Mouse (Mus musculus) adrenal gland, adult (tissue): Measurements from ENCODE around the gene Serpina1c.
"Not testable (repeated sequence)": the region's sequence is repeated elsewhere in the genome, so short reads cannot be mapped to it uniquely, and the experiment has no call there.

Experiments
- DNase-seq, 2 experiments: peaks; one replicate each; pipeline ENCODE4 v3.0.0; 2022 to 2023; ENCODE audit warnings: low spot score in 1 of 2; ENCODE audit not compliant: inconsistent age in 2 of 2

The Serpina1c gene

GRCm38 (mm10) chr12:103904837-103905340 lies at the start of gene Serpina1c:
Gene Serpina1c, minus strand, starts transcription at chr12:103904887.
- DNase-seq, result not testable (repeated sequence)

- DNase-seq, result not testable (repeated sequence)
Measured at GRCm38 (mm10) chr12:103952972-103953371, 48.3 kb upstream of the Serpina1c start.

- no peak for DNase-seq
Measured at GRCm38 (mm10) chr12:103946243-103946642, 41.6 kb upstream of the Serpina1c start.

- DNase-seq, result not testable (repeated sequence)
Measured at GRCm38 (mm10) chr12:103909181-103909580, 4.5 kb upstream of the Serpina1c start.

GRCm38 (mm10) chr12:103907746-103908145 lies 3.1 kb upstream of the Serpina1c start:
- peak; percentile 33 to 86 for DNase-seq

GRCm38 (mm10) chr12:103901929-103902328 lies 2.8 kb downstream of the Serpina1c start:
- DNase-seq, result peak in 1 of 2 experiments; percentile 56

- peak; percentile 14 to 50 for DNase-seq
Measured at GRCm38 (mm10) chr12:103866873-103867272, 37.8 kb downstream of the Serpina1c start.

GRCm38 (mm10) chr12:103863101-103863974 lies 41.3 kb downstream of the Serpina1c start, which contains the start of gene Serpina1a:
Gene Serpina1a, minus strand, starts transcription at chr12:103863562.
- not testable (repeated sequence) for DNase-seq

GRCm38 (mm10) chr12:103860976-103861375 lies 43.7 kb downstream of the Serpina1c start:
- no peak for DNase-seq

GRCm38 (mm10) chr12:103860571-103860970 lies 44.1 kb downstream of the Serpina1c start:
- DNase-seq, result not testable (repeated sequence)

- DNase-seq, result not testable (repeated sequence)
Measured at GRCm38 (mm10) chr12:103859584-103859983, 45.1 kb downstream of the Serpina1c start.

- DNase-seq, result not testable (repeated sequence)
Measured at GRCm38 (mm10) chr12:103853032-103853431, 51.7 kb downstream of the Serpina1c start.
